Mouse (Mus musculus) spleen, adult 2 months (tissue): Measurements from ENCODE around the gene Rcn1.

Experiments used
- CTCF ChIP-seq: fragments of 200-500 bp; IDR thresholded peaks from 2 replicates; pipeline ENCODE4 v1.5.1; 2011; ENCODE audit warnings: mild to moderate bottlenecking, inconsistent platforms; ENCODE audit not compliant: insufficient read depth, insufficient read length, insufficient replicate concordance; ENCODE audit errors: extremely low read depth
- POLR2A ChIP-seq: fragments of 200-500 bp; IDR thresholded peaks from 2 replicates; pipeline ENCODE4 v1.6.1; 2011; ENCODE audit warnings: low read depth, low read length, inconsistent platforms

DNA sequence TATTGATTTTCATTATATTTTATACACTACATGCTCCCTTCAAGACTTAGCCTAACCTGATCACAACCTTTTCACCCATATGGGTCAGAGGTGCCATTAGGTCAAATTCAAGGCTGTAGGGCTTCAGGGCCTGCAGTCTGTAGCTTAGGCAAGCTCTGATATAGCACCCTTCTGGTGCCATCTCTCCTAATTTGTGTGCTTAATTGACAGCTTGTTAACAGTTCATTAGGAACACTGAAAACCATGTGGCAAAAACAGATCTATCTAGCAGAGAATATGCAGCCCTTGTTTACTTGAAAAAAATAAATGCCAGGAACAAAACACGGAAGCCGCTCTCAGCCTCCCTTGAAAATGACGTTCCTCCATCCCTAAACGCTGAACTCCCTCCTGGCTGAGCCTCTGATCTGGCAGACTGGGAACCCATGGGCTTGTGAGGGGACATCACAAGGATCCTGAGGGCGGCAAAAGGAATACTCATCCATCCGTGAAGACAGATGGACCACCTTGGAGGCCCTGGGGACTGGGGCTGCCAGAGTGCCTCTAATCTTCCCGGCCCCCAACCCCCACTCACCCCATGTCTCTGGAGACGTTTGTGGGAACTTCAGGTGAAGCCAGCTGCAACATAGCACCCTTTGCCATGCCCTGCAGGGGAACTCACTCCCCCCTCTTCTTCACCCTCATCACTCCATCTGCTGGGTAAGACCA lies 61.8 kb downstream of the Rcn1 start:
- TF ChIP-seq CTCF: no peak
- no peak for TF ChIP-seq POLR2A
